Mouse (Mus musculus) heart, adult 11 months (tissue): Measurements from ENCODE around the gene Camsap1.

Experiments
- DNase-seq: peaks from one replicate; pipeline ENCODE4 v3.0.0; 2022

Camsap1 gene

DNA sequence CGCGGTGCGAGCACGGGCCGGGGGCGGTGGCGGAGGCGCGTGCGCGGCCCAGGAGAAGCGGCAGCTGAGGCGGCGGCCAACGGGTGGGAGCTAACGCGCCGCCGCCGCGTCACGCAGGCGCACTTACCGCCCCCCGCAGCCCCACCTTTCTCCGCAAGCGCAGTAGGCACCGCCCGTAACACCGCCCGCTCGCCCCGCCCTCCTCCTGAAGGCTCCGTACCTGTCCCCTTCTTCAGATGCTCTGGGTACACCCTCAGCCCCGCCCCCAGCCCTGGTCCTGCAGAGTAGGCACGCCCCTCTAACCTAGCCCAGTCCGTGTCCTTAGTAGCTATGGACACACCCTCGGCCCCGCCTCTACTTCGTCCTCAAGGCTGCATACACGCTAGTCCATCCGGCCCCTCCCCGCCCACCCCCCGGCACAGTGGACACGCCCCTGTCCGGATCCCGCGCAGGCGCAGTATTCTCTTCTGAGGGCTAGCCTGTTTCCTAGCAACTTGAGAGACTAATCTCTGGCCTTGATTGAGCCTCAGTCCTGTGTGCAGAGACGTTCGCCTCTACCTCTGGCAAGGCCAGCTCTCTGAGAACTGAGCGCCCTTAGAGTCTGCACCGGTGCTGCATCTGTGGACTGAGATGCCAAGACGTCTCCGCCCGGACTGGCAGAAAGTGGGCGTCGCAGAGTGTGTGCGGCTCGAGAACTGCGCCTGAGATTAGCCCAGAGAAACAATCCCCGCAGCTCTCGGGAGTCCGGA lies at the start of gene Camsap1:
TSS of gene Camsap1 (minus strand) at position 124 of the 749 bp plus-strand sequence.
- DNase-seq = peak; percentile 100

DNA sequence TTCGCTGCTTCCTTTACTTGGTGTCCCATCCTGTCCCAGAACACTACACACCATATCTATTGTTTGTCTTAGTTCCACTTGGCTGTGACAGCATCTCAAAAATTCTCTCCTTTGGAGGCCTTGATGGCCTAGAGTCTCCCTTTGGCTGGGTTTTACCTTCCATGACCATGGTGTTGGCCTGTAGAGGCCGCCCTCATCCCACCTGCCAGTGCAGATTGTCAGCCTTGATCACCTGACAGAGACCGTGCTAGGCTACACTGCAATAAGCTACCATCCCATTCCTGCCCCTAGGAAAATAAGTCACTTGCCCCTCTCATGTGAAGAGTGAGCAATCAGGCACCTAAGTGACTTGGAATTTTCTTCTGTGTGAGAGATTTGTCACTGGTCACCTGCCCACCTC lies 47.2 kb upstream of the Camsap1 start:
- DNase-seq = no peak

DNA sequence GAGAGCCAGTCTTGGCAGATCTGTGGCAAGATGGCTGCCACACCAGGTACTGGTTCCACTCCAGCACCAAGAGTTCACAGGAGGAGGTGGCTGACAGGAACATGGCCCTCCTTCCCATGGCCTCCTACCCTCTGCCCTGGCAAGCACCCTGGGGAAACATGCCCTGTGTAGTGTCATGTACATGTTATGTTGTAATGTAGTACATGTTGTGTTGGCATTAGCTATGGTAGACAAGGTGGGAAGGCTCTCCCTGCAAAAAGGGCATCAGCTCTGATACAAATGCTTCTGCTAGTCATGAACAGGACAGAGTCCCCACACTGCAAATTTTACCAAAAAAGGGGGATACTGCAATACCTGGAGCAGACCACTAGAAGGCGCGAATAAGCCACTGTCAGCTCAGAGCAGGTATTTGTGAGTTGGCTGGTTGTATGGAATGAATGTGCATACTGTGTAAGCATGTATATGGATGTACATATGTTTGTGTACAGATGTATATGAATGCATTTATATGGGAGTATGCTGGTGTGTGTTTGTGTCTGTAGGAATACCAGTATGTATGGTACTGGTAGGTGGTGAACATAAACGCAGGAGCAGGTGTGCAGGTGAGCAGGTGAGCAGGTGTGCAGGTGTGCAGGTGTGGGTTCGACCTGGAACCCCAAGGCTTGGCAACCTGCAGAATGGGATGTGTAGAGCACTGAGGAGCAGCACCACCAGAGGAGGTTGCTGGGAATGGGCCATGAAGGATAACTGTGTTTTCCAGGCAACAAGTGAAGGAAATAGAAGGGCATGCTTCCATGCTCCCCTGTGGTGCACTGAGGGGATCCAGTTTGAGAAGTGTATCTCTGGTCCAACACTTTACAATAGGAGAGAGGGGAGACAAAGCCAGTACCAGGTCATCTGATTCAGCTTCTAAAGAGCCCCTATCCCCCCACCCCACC lies 41.3 kb upstream of the Camsap1 start:
- DNase-seq = no peak

DNA sequence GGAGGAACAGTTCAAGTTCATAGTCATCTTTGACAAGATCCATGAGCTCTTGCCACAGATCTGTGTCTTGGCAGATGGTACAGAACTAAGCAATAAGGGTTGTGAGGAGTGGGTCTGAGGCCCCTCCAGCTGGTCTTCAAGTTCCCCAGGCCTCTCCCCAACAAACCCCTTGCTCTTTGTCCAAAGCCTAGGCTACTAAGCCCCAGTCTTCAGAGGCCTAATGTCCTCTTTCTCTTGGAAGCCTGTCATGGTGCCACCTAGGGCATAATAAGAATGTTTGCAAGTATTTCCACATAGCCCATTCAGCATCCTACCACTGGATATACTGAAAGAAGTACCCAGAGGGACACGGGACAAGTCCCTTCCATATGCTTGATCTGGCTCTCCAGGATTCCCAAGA lies 39.5 kb upstream of the Camsap1 start:
- no peak for DNase-seq

DNA sequence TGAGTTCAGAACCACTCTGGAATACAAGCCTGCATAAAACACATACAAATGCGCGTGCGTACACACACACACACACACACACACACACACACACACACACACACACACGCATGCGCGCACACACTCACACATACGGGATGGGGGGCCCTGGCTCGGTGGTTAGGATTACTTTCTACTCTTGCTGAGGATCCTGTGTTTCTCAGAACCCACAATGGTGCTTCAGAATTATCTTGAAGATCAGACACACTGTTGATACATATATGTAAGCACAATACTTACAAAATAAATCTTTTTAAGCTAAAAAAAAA lies 39.1 kb upstream of the Camsap1 start:
- DNase-seq = no peak

DNA sequence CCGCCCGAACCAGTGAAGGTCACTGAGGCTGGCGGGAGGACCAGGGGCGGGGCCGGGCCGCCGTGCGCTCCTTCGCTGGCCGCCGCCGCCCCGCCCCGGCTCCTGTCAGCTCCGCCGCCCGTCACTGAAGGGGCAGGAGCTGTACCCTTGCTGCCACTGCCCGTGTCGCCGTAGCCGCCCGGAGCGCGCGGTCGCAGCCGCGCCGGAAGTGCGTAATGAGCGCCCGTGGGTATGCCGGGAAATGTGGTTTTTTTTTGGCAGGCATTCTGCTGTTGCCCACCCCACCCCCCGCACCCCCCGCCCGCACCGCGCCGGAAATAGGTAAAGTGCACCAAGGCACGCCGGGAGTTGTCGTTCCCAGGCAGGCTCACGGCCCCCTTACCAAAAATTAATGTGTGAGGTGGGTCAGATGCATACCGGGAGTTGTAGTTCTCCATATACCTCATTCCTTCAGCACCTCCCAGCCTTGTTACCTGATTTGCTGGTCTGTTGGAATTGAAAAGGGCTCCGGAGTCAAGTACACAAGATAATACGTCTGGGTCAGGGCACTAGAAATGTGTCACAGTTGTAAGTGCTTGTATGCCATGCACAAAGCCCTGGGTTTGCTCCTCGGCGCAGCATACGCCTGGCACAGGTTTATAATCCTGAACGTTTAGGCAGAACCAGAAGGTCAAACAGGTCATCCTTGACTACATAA lies 38.6 kb upstream of the Camsap1 start, which contains the start of gene Ubac1:
TSS of gene Ubac1 (minus strand) at position 187 of the 697 bp plus-strand sequence.
- DNase-seq = peak; percentile 99

DNA sequence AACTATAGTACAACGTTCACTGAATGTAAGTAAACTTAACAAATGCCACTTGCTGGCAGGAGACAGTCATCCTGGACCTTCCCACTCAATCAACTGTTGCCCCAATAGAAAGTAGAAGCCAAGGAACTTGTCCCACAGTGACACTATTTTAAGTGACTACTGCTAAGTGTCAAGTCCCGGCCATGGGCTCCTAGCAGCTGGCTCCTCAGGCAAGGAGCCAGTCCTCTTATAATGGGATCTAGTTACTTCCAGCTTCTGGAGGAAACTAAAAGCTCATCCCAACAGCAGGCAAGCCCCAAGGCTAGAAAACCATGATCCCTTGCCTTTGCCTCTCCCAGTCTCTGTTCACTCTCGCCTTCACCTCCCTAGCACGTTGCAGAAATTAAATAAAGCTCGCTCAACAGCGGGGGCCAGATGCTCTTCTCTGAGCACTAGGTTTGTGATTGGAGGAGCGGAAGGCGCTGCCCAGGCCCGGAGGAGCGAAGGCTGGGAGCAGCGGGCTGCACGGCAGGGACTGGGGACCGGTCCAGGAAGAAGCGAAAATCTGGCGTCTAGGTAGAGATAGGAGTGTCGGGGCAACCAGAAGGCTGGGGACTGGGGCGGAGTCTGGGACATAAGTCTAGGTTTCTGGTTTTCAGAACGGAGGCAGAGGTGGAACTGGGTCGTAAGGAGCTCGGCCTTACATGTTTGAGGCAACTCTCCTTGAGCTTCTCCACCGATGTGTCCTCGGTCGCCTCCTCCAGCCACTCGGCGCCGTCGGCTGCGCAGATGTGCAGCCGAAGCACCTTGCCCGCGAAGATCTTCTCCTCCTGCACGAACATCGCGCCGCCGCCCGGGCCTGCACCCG lies 37.9 kb upstream of the Camsap1 start:
- DNase-seq = peak; percentile 95

DNA sequence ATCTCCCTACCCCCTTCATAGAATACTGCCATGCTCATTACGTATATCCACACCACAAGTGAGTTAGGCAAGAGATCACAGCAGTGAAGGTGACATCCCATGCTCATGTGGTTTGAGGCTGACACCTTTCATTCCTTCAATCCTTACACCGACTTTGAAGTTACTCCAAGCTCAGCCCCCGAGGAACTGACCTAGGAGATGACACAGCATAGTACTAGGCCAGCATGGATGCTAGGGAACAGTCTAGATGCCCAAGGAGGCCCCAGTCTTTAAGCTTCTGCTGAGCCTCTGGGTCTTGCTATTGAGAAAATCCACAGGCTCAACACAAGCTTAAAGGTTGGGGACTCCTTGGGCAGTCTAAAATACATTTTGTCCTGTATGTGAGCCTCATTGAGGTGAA lies 36.8 kb upstream of the Camsap1 start:
- no peak for DNase-seq

DNA sequence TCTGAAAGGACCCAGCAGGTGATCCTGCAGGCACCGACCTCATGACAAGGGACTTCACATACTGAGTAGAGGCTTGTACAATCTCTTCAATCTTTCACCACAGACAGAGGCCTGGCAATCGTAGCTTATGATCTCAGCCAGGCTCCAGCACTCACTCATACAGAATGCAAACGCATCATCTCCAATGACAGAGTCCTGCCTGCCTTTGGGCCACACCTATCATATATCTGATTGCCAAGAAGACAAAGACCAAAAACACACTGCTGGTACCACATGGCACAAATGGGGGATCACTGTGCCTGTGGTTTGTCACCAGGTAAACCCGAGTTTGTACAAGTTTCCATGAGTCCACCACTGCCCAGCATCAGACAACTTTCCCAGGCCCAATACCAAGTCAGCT lies 34.2 kb upstream of the Camsap1 start:
- DNase-seq = no peak

DNA sequence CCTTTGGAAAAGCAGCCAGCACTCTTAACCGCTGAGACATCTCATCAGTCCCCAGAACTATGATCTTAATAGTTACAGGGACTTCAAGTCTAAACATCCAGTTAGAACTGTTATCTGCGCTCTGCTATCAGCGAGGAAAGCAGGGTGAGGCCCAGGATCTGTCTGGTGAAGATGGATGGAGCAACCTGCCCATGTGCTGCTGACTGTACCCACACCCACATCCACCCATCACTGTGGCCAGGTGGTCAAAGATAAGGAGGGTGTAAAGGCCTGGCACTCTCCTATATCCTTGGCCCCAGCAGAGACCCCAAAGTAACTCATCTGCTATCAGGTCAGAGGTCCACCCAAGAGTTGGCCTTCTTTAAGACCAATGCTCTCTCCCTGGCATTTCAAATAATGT lies 30.6 kb upstream of the Camsap1 start:
- DNase-seq = no peak

DNA sequence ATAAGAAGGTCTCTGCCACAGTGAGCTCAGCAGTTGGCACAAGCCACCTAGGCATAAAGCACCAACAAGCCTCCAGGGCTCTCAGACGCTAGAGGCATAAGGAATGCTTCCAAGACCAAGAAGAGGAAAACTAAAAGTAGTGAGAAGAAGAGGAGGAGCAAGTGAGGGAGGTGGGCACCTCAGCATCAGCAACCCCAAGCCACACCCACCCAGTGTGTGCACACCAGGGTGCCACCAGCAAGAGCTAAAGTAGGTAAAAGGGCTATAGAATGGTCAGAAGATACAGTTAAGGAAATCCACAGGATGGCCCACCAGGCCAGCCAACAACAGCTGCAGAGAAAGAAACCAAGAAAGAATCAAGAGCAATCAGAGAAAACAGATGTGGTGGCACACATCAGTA lies 28.3 kb upstream of the Camsap1 start:
- no peak for DNase-seq

DNA sequence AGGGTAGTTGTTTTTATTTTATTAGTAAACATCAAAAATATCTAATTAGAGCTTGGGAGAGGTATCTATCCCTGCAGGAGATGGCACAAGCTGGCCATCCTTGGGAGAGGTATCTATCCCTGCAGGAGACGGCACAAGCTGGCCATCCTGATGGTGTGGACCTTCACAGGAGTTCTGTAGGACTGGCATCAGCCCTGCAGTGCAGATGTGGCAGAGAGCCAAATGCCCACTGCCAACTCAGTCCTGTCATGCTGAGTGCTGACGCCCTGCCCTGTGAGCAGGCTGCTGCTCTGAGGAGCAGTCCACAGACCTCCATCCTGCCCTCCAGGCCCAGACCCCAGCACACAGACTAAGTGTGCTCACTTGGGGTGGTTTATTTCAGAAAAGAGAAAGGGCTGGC lies 18.9 kb upstream of the Camsap1 start:
- DNase-seq = no peak

DNA sequence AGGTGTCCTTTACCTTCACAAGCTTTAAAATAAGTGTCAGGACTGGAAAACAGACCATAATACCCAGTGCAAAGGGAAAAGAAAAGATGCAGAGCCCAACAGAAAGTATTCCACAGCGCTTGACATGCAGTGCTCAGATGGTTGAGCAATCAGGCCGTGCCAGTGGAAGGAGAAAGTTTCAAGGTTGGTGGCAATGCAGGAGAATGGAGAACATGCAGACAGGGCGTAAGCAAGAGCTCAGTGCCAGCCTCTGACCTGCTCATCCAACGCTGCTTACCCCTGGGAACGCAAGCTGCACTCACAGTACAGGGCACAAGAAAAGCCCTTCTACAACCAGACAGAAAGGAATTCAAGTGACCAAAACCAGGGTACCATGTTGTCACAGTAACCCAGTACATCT lies 18.1 kb upstream of the Camsap1 start:
- DNase-seq = no peak

DNA sequence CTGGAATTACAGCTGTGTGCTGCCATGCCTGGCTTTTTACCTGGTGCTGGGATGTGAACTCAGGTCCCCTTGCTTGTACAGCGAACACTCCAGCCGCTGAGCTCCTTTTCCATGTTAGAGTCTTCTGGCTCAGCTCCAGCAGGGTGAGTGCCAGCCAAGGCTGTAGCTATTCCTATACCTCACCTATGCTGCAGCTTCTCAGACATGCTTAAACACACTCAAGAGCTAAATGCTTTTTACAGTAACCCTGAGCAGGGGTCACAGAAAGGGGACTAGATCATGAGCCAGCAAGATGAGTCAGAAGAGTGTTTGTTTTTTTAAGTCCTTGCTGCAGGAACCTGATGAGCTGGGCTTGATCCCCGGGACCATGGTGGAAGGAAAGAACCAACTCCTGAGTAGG lies 14.6 kb upstream of the Camsap1 start:
- no peak for DNase-seq

DNA sequence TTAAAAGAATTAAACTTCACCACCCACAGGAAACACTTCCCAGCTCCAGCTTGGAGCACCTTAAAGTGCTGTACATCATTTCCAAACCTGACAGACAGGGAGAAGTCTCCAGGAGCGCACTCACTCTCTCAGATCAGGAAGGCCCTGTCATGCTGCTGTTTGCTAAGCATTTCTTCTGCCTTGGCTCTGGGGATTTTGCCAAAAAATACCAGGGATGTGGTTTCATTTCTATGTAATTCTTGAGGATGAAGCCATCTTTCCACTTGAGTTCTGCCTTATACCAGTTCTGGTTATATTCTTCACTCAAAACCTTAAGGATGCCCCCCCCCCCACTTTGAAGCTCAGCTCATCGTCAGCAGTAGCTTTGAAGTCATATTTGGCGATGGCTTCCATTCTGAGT lies 11.7 kb upstream of the Camsap1 start:
- DNase-seq = no peak

DNA sequence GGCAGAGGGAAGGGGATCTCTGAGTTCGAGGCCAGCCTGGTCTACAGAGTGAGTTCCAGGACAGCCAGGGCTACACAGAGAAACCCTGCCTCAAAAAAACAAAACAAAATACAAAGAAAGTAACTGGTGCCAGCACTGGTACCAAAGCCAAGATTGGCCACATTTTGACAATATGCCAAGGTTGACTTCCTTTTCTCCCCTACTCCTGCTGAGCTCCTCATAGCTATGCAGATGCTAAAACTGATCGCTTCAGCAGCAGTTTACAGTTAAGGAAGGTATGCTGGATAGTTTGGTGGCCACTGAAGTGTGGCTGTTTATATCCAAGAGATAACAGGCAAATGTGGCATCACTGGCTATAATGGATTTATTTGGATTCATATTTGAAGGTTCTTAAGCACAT lies 9.2 kb upstream of the Camsap1 start:
- DNase-seq = no peak

DNA sequence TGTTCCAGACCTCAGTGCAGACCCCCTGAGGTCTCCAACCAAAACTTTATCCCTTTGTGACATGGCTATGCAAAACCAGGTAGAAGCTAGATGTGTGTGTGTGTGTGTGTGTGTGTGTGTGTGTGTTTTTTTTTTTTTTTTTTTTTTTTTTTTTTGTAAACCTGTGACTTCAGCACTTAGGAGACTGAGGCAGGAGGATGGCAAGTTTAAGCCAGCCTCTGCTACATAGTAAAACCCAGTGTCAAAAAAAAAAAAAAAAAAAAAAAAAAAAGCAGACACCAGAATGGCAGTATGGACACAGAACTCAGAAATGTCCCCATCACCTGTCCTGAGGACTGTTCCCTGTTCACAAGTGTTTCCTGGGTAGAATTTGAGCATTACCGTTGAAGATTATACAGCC lies 6.6 kb upstream of the Camsap1 start:
- no peak for DNase-seq

DNA sequence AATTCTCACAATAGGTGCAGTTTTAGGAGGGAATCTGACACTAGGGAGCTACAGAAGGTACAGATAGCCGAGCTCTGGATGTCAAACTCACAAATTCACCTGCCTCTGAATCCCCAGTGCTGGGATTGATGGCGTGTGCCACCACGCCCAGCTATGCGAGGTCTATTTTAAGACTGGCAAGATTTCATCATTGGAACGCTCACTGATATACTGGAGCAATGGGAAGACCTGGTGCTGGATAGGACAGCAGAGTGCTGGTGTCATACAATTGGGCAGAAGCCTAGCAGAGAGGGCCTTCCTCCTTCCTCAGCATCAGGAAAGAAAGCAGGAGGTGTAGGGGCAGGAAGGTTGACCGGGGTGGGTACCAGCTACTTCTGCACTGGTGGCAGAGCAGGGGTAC lies 4.7 kb upstream of the Camsap1 start:
- DNase-seq = no peak

DNA sequence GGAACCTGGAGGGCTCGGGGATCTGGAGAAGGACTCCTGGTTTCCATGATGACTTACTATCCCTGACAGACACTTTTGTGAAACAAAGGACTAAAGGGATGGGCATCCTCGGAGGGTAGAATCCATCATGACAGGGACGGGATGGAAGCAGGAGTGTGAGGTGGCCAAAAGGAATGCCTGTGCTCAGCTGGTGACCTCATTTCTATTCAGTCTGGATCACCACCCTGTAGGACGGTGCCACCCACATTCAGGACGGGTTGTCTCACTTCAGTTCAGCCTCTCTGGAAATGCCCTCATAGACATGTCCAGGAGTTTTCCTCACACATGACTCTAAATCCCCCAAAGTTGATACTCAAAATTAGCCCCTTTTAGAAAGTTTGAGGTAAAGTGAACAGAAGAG lies 3.5 kb upstream of the Camsap1 start:
- DNase-seq = no peak

DNA sequence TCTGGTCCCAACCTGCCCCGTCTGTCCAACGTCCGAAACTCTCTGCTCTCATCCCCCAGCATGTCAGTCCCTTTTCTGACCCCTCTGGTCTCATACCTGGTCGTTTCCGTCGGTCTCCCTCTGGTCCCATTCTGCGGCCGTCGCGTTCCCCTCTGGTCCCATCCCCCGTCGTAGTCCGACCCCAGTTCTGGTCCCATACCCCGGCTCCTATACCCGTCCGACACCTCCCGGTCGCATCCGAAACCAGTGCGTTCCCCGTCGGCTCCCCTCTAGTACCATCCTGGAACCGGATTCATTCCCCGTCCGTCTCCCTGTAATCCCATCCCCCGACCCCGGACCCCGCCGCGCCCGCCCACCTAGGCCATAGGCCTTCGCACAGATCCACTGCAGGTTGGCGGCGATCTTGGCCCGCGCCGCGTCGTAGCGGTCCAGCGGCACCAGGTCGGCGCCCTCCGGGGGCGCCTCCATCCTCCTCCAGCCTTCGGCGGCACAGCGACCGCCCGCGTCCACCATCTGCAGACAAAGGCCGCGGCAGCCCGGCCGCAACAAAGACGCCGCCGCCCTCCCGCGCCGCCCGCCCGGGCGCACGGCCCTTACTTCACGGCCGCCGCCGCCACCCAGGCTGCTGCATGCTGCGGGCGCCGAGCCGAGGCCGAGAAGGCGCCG lies 523 bp downstream of the Camsap1 start:
- peak; percentile 96 for DNase-seq

DNA sequence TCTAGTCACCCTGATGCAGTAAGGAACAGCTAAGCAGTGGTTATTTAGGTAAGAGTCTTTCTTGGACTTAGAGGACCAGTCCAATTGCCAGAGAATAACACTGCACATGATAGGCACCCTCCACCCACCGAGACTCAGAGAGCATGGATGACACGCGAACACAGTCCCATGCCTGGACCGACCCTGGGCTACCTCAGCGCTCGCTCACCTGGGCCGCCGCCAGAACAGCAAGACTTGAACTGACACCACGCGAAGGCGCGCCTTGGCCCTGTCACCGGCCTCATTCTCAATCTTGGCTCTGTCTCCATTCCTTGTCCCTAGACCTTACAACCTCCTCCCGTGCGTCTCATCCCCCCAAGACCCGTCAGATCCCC lies 1.0 kb downstream of the Camsap1 start:
- peak; percentile 95 for DNase-seq

DNA sequence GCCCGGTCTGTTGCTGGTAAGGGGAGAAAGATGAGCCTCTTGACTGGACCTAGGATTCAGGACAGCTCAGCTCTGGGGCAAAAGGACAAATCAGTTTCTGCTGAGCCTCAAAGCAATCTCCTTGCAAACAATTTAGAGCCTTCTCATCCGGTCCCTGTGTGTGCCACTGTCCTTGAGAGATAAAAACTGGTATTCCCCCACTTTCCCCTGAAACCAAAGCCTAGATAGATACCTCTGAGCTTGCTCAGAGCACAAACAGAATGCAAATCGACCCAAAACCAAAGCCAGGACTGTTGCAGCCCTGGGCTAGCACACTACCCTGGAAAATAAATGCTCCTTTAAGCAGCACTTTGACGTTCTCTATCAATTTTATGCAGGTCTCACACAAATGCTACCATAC lies 4.1 kb downstream of the Camsap1 start:
- DNase-seq = no peak
